Mouse (Mus musculus): ENCODE data around the gene Nosip.

DNA sequence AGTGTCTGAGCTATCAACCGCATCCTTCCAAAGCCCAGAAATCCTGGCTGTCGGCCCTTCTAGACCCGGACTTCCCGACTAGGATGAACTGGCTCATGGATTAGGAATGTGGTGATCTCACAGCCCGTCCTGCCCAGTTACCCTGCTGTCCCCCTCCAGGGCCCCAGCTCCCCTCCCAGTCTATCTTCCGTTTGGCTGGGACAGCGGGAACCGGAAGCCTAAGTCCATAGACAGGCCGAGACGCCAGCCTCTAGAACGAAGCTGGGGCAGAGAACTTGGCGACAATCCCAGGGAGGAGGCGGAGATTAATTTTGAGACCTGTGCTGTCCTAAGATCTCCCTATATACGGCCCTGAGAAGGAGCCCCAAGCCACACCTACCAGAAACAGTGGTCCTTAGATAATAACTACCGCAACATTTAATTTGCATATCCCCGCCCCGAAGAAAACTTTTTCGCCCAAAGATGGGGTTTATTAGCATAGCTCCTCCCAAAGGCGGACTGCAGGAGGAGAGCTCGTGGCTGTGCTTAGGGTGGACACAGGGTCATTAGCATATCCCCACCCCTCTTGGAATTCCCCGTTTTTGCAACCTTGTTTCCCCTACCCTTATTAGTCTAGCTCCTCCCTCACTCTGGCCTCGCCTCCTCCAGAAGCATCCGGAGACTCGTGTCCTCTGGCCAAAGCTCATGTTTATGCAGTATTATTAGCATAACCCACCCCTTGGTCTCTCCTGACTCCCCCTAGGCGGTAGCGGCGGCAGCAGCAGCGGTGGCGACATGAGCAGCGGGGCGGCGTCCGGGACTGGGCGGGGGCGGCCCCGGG lies 44.8 kb upstream of the Nosip start, which contains the start of gene Rras:
- TF ChIP-seq MXI1 (IDR thresholded peaks at IDR 0.05; ENCODE audit: low read depth, low read length) (peak; percentile 69; the same call in 1 of the 2 replicates), EP300 (IDR thresholded peaks at IDR 0.05; ENCODE audit: low read length) (no peak), MAZ (IDR thresholded peaks at IDR 0.05; ENCODE audit: low read depth, low read length) (peak; percentile 69; the same call in 1 of the 2 replicates), USF1 (IDR thresholded peaks at IDR 0.05; ENCODE audit: low read depth, low read length) (no peak), CTCF (conservative IDR thresholded peaks at IDR 0.05 in 1 of 2, IDR thresholded peaks at IDR 0.05 in 1 of 2; ENCODE audit: low read depth in 2 of 2, low read length in 2 of 2) (no peak), MAX (IDR thresholded peaks at IDR 0.05; ENCODE audit: low read length) (peak; percentile 79), POLR2A (IDR thresholded peaks at IDR 0.05; ENCODE audit: low read depth, low read length) (peak; percentile 56; the same call in 1 of the 2 replicates), CHD1 (IDR thresholded peaks at IDR 0.05; ENCODE audit: low read depth, low read length) (no peak), RAD21 (IDR thresholded peaks at IDR 0.05; ENCODE audit: low read depth, low read length) (no peak), NRF1 (IDR thresholded peaks at IDR 0.05; ENCODE audit: low read depth, low read length) (peak; percentile 8; the same call in 1 of the 2 replicates), ZNF384 (IDR thresholded peaks at IDR 0.05; ENCODE audit: low read depth, low read length) (no peak)

All from CH12.LX (cell line).